Comparison of ENCODE assay signal across 8 mouse cellular contexts in genomic region chr4:130801624-130802329, GRCm38 (mm10). TPM values are rescaled to one million over a fixed set of nuclear protein-coding genes. Genes with fewer than 3 reads are reported as not detected.
DNase-seq lines count a peak whose midpoint lies in the region; ATAC-seq lines count a peak whose summit lies in the region.

No protein-coding gene starts in this region.

- no peaks in the 10 kb centered on the region for H3K27me3 ChIP-seq in intestine, embryonic 14.5 days (replicated peaks; ENCODE audit: control insufficient read depth, insufficient read depth, low read length)

- H3K4me2 ChIP-seq in intestine, embryonic 14.5 days (ENCODE audit: low read length) = peak overlapping the region; percentile 20; the same call in 1 of the 2 replicates

- H3K9ac ChIP-seq in intestine, embryonic 14.5 days (ENCODE audit: low read length) = no peak overlapping the region

- DNase-seq in adrenal gland, adult 2 months = peak; percentile 38
- no peak for DNase-seq in adrenal gland, postnatal 4 days (ENCODE audit: low spot score in 2 of 2)
- peak; percentile 11 for DNase-seq in thymus, postnatal 0 days (ENCODE audit: low spot score)
- no peak for DNase-seq in thymus, postnatal 4 days
- DNase-seq in intestine, embryonic 14.5 days (ENCODE audit: low spot score) = no peak
- DNase-seq in yolk sac, embryonic 10.5 days (ENCODE audit: low spot score) = no peak
- DNase-seq in adipocyte (ENCODE audit: low spot score) = no peak
- DNase-seq in cerebellum, adult 11-12 months = no peak

- H3K9me3 ChIP-seq in intestine, embryonic 14.5 days (ENCODE audit: control insufficient read depth, low read length) = no peaks in the 10 kb centered on the region

- no peak overlapping the region for H3K4me3 ChIP-seq in intestine, embryonic 14.5 days (ENCODE audit: low read depth, low read length)

- H3K36me3 ChIP-seq in intestine, embryonic 14.5 days (ENCODE audit: control insufficient read depth, insufficient read depth, low read length) = no peaks in the 10 kb centered on the region

- H3K4me1 ChIP-seq in intestine, embryonic 14.5 days (replicated peaks; ENCODE audit: control insufficient read depth, insufficient read depth, low read length) = peaks cover 48% of the 10 kb centered on the region

- H3K27ac ChIP-seq in intestine, embryonic 14.5 days (ENCODE audit: low read depth) = peak overlapping the region; percentile 34

- ATAC-seq in intestine, embryonic 14.5 days (replicated peaks; ENCODE audit: low FRiP score, low TSS enrichment, low read depth) = no peak

- 55% methylated on average over 10 of the region's 10 CpGs for WGBS in intestine, embryonic 14.5 days

RNA-seq across cellular contexts. Expression of gene Sdc3, which starts 9.4 kb away (rescaled TPM):
- 100 to 1,000 TPM; 324 to 579 TPM for total RNA-seq in adrenal gland, adult 2 months (2021)
- 702 and 1,082 TPM in 2 replicates for polyA plus RNA-seq in adrenal gland, adult 2 months (2012; rRNA removed)
- 100 to 1,000 TPM; 230 to 243 TPM for total RNA-seq in adrenal gland, postnatal 4 days (2021)
- polyA plus RNA-seq in thymus, postnatal 0 days (2015; fragmentation: Nextera tagmentation; extraction: Ambion mirVana) = 4.8 and 5.1 TPM in 2 replicates
- polyA plus RNA-seq in intestine, embryonic 14.5 days (2014; fragmentation: Nextera tagmentation; extraction: Ambion mirVana) = 19.2 and 21.1 TPM in 2 replicates

Comparison
In these comparisons a context has a peak if more than half of its experiments do, and no peak if none do; other contexts are left out.
1. DNase-seq: peak in adrenal gland, adult 2 months (single experiment) and thymus, postnatal 0 days (single experiment); none in adrenal gland, postnatal 4 days (0 of 2), thymus, postnatal 4 days (single experiment), intestine, embryonic 14.5 days (single experiment), yolk sac, embryonic 10.5 days (single experiment), adipocyte (single experiment) and cerebellum, adult 11-12 months (single experiment).
2. RNA of gene Sdc3, which starts 9.4 kb away (polyA plus RNA-seq): 702 to 1,082 TPM in adrenal gland, adult 2 months; 19.2 to 21.1 TPM in intestine, embryonic 14.5 days and 4.8 to 5.1 TPM in thymus, postnatal 0 days; every median in the first group is over 10 times any median in the second.